Mouse (Mus musculus) layer of hippocampus, postnatal 25 days (tissue): Measurements from ENCODE around the gene Gdi1. TPM values are rescaled to one million over a fixed set of nuclear protein-coding genes. Genes with fewer than 3 reads are reported as not detected.

ENCODE experiments used
- DNase-seq, 2 experiments: peaks; one replicate each; pipeline ENCODE4 v3.0.0; 2022; ENCODE audit warnings: mixed read lengths in 2 of 2, low spot score in 1 of 2; ENCODE audit errors: extremely low spot score in 1 of 2
- total RNA-seq, 2 experiments: library from RNA; stranded (reverse); gene quantifications; 2 replicates each; pipeline ENCODE4 v1.2.3; 2021

Gene Gdi1
- total RNA-seq = 100 to 1,000 TPM; 631 to 685 TPM

DNA sequence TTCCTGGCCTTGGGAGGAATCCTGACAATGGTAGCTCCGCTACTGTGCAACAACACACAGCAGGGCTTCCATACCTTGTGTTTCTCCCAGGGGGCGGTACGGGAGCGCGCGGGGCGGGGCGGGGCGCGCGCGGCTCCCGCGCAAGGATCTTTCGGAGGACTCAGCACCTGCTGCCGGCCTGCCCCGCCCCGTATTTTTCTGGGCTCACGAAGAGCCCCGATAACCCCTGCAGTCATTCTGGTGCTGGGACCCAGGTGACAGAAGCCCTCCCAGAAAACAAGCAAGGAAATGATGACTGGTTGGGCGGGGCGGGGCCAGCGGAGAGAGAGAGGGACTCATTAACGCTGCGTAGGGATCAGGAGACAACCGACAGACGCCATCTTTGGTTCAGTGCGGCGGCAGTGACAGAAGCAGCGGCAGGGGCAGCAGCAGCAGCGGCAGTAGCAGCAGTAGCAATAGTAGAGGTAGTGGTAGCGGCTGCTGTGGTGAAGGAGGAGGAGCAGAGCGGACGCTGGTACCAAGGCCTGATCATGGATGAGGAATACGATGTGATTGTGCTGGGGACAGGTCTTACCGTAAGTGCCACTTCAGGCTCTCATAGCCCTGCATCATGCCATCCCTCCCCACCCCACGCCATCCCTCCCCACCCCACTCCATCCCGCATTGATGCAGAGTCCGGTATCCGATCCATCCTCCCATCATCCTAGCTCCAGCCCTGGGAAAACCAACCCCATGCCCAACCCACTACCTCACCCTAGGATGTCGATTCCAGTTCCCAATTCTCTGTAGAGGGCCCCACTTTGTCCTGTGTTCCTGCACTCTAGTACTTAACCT lies at the start of gene Gdi1:
Gene Gdi1, plus strand, starts transcription at position 132 of the 834 bp plus-strand sequence.
- DNase-seq = peak; percentile 58 to 65

DNA sequence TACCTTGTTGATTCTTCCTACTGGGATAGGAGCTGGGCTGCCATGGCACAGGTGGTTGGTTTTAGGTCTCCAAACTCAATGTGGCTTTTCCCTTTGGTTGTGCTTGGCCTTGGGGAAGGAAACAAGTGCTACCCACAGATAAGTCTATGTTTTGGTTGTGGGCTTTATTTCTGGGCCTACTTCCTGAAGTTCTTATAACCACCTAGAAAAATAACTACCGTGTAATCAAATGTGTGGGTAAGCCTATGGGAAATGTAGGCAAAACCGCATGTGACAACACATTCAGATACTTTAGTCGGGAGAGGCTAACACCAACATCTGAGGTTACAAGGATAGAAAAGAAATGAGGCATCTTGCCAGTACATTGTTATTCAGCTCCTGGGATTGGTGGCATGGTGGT lies 47.1 kb upstream of the Gdi1 start:
- no peak for DNase-seq

DNA sequence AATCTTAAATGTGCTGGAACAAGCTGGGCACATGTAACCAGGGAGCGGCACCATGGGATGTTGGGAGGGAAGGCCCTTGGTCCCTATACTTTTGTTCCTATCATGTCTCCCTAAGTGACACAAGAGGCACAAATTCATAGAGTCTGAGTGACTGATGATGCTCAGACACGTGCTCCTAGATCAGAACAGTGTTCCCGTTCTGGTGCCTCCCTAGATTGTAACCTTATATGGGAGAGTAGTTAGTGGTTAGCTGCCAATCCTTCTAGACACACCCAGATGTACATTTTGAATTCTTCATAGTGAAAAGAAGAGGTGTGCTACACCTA lies 35.1 kb upstream of the Gdi1 start:
- no peak for DNase-seq

DNA sequence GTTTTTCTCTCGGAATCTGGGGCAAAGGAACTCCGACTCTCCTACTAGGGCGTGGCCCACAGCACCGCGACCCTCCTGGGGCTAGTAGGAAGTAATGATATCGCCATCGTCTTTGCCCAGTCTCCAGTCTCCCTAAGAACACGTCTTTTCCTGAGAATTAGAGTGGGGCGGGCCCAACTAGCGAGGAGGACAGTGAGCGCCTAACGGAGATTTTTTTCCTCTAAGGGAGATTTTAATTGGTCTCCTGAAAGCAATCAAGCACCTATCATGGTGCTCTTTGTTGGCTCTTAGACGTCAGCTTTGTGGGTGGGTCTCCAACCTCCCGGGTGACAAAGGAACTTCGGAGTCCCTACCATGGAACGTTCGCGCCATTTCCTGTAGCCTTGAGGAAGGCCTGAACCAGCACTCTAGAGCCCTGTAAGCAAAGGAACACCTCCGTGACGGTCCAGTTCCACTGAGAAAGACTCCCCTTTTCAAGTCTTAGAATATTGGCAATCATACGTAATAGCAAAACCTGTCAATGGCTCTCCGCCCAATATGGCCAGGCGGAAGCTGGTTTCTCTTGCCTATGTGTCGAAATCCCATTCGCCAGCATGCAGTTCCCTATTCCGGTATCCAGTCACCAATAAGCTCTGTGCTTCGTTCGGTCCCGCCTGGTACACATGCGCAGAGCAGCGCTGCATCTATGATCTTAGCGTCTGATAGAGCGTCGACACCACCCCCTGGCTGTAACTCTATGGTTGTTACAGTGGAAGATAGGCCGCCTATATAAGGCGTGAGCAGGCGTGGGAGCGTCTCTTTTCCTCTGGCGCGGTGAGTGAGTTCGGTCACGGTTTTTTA lies 34.5 kb upstream of the Gdi1 start, which contains the start of gene Rpl10:
Gene Rpl10, plus strand, starts transcription at position 751 of the 840 bp plus-strand sequence.
- DNase-seq = peak; percentile 65 to 70

DNA sequence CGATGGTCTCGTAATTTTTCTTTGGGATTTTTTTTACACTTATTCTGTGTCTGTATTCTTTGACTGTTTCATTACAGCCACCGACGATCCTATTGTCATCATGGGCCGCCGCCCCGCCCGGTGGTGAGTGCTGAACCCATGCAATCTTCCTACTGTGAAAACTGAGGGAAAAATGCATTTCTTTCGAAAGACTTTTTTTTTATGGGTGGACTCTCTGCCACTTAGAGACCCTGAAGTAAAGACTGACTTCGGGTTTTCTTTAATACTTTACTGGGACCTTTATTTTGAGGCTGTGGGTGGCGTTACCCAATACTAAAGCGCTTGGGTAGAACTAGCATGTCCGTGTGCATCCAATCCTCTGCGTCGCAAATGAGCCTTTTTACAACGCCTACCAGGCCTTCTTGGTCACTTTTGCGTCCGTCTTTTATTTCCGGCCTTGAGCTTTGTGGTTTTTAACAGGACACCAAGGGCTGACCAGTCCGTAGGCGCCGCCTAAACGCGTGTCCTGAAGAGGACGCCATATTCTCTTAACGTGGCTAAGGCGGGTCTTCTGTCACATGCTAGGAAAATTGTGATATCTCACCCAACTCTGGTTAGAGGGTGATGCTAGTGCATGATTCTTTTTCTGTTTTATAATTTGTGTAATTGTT lies 33.8 kb upstream of the Gdi1 start:
- peak in 1 of 2 experiments; percentile 5 for DNase-seq

DNA sequence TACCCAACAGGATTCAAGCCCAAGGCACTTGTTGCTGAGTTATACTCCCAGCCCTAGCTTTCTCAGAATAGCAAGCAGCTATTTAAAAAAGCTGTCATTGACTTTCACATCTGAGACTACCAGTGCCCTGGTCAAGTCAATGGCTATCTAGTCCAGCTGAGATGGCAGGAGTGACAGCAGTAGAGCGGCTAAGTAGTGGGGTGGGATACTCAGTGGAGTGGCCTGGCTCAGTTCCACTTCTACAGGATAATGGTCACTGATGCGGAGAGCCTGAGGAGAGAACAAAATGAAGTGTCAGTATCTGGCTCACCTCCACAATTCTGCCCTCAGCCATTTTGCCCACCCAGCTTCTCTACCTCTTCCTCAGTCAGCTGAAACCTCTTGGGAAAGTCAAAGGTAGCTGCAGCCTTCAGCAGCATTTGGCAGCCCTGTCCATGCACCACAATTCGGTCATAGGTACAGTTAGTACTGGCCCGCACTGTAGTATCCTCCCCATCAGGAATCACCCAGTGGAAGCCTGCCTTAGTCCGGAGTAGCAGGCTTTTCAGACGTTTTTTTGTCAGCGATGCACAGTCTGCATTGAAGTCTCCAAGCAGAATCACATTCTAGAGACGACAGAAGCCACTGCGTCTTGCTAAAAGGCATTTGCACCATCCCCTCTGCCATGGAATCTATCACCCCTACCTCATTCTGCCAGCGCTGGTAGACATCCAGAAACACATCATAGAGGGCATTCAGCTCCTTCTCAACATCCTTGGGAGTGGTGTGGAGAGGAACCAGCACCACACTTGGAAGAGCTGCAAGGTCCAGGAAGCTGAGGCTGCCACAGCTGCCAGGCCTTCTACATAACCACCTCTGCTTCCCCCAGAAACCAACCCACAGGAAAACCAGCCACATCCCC lies 31.1 kb upstream of the Gdi1 start:
- no peak for DNase-seq

DNA sequence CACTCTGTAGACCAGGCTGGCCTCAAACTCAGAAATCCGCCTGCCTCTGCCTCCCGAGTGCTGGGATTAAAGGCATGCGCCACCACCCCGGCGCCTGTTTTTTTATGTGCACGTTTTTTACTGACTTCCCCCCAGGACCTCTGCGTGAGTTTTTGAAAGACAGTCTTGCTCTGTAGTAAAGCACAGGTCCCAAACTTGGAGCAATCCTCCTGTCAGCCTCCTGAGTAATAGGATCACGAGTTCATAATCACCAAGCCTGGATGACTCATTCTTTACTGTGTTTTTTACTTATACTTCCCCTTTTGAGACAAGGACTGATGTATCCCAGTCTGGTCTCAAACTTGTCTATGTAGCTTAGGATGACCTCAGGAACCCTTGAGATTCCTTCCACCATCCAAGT lies 26.9 kb upstream of the Gdi1 start:
- no peak for DNase-seq

DNA sequence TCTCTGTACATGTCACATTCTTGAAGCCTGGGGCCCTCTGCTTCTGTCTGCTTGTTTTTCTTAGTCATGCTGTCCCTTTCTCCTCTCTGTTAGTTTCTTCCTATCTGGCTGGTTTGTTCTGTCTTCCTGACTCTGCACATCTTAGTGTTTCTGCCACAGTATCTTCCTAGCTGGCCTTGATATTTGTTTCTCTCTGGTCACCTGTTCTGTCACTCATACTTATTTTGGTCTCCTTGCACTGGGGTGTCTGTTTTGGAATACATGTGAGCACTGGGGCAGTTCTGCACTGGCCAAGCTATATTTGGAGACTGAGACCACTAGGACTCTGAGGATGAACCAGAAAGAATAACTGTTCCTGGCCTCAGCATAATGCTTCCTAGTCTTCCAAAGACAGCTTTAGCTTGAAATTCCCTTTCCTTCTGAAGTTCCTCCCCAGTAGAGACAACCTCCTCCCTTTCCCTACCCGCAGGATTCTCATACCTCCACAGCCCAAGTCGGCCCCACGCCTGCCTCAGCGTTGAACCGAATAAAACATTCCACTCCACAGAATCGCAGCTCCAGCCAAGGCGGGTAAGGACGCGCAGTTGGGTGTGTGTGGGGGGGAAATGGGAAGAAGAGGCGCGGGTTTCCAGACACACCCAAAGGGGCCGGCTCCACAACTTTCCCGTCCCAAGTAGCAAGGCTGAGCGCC lies 23.6 kb upstream of the Gdi1 start:
- no peak for DNase-seq

DNA sequence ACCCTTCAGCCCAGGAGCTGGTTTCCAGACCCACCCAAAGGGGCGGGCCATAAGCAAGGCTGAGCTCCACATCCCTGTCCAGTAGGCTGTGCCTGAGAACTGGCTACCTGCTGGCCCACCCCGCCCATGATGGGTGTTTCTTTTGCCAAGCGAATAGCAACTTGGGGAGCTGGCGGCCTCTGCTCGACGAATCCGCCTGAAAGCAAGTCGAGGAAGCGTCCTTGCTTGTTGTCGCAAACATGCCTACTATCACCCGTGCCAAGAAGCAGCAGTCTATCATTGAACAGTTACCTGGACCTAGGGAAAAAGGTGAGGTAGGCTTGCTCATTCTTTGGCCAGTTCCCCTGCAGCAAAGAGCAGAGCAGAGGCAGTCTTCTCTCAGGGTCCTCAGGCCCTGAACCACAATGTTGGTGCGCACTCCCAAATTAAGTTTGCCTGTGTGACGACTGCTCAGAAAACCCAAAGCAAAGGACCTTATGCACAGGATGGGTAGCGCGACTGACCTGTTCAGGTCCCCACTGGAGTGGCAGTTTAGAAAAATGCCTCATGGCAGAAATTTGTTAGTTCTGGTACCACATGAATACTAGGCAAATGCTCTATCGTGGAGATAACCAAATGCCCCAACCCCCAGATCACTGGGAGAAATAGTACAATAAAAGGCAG lies 22.9 kb upstream of the Gdi1 start, which contains the start of the genes Taz and Dnase1l1:
Gene Taz, plus strand, starts transcription at position 181 of the 663 bp plus-strand sequence.
Gene Dnase1l1, minus strand, starts transcription at position 606 of the 663 bp plus-strand sequence.
- peak in 1 of 2 experiments; percentile 20 for DNase-seq

DNA sequence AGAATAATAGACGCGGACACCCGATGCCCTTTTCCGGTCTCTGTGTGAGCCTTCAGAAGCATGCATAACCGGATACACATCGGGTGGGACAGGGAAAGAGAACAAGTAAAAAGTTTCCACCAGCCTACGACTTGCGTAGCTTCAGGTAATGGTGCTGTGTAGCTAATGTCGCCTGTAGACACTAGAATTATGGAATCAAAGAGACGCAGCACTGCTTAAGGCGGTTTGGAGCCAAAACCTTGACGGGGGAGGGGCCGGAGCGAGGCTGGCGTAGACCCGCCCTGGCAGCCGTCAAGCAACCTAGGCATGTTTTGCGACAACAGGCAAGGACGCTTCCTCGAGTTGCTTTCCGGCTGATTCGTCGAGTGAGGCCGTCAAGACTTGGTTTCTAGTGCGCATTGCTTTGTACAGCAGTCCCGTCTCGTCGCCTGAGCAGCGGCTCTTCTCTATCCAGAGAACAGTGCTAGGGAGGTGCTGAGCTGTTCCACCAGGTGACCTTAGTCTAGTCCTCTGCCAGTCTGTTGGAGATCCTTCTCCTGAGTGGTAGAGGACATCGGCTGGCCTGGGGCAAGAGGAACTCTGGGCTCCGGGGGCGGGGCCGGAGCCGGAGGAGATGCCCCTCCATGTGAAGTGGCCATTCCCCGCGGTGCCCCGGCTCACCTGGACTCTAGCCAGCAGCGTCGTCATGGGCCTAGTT lies 22.3 kb upstream of the Gdi1 start:
- DNase-seq = peak; percentile 65 to 71

DNA sequence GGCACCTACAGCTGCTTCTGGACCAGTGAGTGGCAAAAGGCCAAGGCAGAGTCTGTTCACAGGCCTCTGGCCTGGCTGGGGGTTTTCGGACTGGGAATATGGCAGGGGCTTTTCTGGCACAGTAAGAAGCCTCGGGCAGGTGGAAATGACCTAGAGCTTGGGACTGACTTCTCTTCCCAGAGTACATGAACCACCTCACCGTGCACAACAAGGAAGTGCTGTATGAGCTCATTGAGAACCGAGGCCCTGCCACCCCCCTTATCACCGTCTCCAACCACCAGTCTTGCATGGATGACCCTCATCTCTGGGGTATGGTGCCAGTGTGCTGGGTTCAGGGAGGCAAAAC lies 21.7 kb upstream of the Gdi1 start:
- no peak for DNase-seq

DNA sequence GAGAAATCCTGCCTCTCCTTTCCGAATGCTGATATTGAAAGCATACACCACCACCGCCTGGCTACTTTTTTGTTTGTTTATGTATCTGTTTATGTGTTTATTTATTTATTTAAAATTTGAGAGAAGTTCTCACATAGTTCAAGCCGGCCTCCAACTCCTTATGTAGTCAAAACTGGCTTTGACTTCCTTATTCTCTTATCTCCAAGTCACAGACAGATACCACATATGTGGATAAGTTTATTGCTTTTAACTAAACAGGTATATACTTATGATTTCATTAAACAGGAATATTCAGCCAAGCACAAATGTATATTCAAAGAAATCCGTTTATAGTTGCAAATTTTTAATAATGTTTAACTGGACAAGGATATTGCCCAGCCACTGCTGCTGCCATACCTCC lies 11.4 kb upstream of the Gdi1 start:
- no peak for DNase-seq

DNA sequence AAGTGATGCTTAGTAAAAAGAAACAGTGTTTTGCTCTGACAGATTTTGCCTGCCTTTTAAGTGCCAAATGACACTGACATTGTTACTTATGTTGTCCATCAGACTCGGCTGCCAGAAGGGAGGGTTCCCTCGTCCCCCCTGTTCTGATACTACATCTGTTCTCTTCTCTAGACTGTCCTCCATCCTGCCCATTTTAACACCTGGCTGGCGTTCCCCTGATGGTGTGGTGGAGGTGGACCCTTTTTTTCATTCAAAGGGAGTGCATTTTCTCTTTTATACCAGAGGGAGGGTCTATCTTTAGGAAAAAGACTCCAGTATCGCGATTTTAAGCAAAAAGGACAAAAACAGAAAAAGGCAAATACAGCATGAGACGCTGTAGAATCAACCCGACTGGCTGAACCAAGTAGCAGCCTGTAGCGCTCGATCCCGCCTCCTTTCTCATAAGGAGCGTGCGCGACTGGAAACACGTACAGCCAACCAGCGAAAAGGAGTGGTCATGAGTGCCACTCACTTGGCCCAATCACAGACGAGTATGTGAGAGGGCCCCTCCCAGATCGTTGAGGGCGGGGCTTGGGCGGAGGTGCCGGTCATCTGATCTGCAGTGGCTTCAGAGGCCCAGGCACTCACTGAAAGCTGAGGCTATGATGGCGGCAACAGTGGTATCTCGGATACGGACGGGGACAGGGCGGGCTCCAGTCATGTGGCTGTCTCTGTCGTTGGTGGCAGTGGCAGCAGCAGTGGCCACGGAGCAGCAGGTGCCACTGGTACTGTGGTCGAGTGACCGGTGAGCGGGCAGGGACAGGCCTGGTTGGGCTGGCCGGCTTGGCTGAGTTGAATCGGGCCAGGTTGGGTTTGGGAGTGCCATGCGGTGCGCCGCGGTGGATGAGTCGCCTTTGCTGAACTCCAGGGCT lies 8.0 kb upstream of the Gdi1 start, which contains the start of gene Atp6ap1:
Gene Atp6ap1, plus strand, starts transcription at position 560 of the 911 bp plus-strand sequence.
- DNase-seq = peak; percentile 69 to 77

DNA sequence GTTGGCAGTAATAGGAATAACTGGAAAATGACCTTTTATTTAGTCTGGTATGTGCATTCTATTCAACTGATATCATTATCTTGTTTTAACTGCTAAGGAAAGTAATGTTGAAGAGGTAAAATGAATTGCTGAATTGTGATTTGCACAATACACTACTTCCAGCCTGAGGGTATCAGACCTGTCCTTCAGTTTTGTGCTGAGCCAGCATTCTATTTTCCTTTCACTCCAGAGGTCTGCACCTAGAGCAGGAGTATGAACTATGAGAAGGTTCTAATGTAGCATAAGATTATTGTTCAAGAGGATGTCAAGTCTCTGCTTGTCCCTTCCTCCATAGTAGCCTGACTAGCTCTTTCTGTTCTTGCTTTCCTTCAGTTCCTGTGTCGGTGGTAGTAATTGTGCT lies 6.5 kb upstream of the Gdi1 start:
- DNase-seq = no peak

DNA sequence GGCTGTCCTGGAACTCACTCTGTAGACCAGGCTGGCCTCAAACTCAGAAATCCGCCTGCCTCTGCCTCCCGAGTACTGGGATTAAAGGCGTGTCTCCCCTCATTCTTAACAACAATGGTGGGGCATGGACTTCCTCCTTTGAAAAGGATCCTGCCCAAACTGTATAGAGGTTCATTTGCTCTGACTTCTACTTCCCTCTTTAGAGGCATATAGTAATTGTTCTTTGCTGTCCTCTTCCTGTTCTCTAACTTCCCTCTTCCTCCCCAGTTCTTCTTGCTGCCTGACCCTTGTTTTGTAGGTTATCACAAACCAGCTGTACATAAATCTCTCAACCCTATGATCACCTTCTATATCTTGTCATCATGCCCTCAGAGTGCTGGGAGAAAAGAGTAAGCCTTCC lies 5.1 kb upstream of the Gdi1 start:
- DNase-seq = no peak

DNA sequence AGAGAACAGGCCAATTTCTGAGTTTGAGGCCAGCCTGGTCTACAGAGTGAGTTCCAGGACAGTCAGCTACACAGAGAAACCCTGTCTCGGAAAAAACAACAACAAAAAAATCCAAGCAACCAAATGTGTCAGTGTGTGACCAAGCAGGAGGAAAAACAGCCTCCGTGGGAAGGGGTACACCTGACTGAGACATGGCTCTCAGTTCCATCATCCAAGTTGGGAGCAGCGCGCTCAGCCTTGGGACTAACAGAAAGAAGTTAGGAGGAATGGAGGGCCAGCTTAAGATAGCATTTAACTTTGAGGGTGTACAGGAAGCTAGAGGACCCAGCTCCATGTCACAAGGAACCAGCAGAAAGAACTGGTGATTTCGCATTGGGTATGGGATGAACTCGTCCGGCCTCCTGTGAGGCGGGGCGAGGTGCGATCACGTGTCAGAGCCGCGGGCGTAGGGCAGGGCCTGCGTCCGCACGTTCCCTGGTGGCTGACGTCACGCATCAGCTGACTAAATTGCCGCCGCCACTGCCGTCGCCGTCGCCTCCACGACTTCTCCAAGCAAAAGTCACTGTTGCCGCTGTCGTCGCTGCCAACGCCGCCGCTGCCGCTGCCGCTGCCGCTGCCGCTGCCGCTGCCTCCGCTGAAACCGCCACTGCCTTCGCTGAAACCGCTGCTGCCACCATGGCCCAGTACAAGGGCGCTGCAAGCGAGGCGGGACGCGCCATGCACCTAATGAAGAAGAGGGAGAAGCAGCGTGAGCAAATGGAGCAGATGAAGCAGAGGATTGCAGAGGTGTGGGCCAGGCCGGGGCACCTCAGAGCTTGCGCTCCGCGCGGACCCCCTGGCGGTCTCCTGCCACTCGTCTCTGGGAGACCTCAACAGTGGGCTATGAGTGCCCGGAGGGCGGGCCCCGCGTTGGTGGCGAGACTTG lies 8.0 kb downstream of the Gdi1 start, which contains the start of gene Fam50a:
Gene Fam50a, plus strand, starts transcription at position 494 of the 925 bp plus-strand sequence.
- peak; percentile 64 to 76 for DNase-seq
